Mouse (Mus musculus) forebrain, embryonic 10.5 days (tissue): ENCODE measurements at regions not wholly inside any gene's neighbourhood (a gene's known extent, or its start where the extent isn't known, plus 50 kb on each side); places are given as distances from the start of the nearest gene placed in this dataset.

Experiments
- DNase-seq: peaks from one replicate; pipeline ENCODE4 v3.0.0-alpha.2; 2017; ENCODE audit warnings: low spot score; ENCODE audit errors: extremely low spot score
- H3K27ac ChIP-seq: fragments of 300-500 bp; sonication (generic); 2 replicates; pipeline ENCODE4 v1.5.1; 2016; ENCODE audit warnings: mild to moderate bottlenecking
- H3K27me3 ChIP-seq: fragments of 300-500 bp; sonication (generic); 2 replicates; pipeline ENCODE4 v1.6.1; 2016; ENCODE audit warnings: mild to moderate bottlenecking; ENCODE audit not compliant: poor library complexity, severe bottlenecking
- H3K36me3 ChIP-seq: fragments of 300-500 bp; sonication (generic); replicated peaks from 2 replicates; pipeline ENCODE4 v1.6.1; 2016; ENCODE audit warnings: mild to moderate bottlenecking, moderate library complexity
- H3K4me1 ChIP-seq: fragments of 300-500 bp; sonication (generic); 2 replicates; pipeline ENCODE4 v1.6.1; 2016
- H3K4me3 ChIP-seq: fragments of 300-500 bp; sonication (generic); 2 replicates; pipeline ENCODE4 v1.5.1; 2016; ENCODE audit warnings: mild to moderate bottlenecking, moderate library complexity
- H3K9me3 ChIP-seq: fragments of 300-500 bp; sonication (generic); 2 replicates; pipeline ENCODE4 v1.6.1; 2016; ENCODE audit warnings: mild to moderate bottlenecking, moderate library complexity
- WGBS: fragments of 180-500 bp; shearing (Covaris S2); methylation state at CpG from one replicate; pipeline ENCODE4 v1.1.7; 2016; 5-methylcytosine and 5-hydroxymethylcytosine counted together

- Histone ChIP-seq H3K9me3 (no peaks in the 10 kb centered on the region), H3K4me3 (no peak overlapping the region), H3K27me3 (no peaks in the 10 kb centered on the region), H3K27ac (no peak overlapping the region), H3K4me1 (no peaks in the 10 kb centered on the region), H3K36me3 (no peaks in the 10 kb centered on the region)
- WGBS, result 77% methylated on average over 1 of the region's 1 CpGs
- no peak for DNase-seq
These were observed 172.5 kb upstream of the Mctp2 start for GRCm38 (mm10) chr7:72478936-72479335.

DNA sequence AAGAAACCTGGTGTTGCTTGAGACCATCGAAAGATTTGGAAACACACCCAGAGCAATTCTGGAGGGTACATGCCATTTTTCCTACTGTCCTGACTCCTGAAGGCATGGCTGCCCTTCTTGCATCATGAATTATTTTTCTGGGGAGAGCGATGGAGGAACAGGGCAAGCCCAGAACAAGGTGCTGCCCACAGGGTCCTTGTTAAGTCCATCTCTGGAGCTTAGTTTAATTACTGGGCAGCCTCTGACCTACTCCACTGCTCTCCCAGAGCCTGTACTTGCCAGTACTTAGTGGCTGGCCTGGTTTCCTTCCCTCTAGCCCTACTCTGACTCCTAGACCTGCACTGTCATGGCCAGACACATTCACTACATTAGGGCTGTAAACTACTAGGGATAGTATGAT lies 174.9 kb upstream of the Mctp2 start:
- Histone ChIP-seq H3K27me3 (no peaks in the 10 kb centered on the region), H3K36me3 (no peaks in the 10 kb centered on the region), H3K9me3 (no peaks in the 10 kb centered on the region), H3K27ac (no peak overlapping the region), H3K4me3 (no peak overlapping the region), H3K4me1 (no peaks in the 10 kb centered on the region)
- DNase-seq, result no peak
- WGBS, result 90% methylated on average over 2 of the region's 2 CpGs

DNA sequence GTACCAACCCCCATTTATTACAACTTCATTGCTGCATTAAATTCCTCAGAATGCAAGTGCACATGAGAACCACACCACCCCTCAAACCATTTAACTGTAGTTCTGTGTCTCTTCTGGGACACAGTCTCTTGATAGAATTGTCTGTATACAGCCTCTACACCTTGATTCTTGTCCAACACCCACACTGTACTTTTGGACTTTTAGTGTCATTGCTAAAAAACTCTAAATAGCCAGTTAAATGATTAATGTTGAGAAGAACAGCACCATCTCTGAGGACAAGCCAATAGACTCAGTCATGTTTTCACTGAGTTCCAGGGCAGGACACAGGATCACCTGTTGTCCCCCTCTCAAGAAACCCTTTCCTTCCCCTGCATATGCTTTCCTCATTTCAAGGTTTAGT lies 183.8 kb upstream of the Mctp2 start:
- H3K27me3 ChIP-seq, result no peaks in the 10 kb centered on the region
- DNase-seq, result no peak
- H3K36me3 ChIP-seq, result no peaks in the 10 kb centered on the region
- H3K9me3 ChIP-seq, result no peaks in the 10 kb centered on the region
- H3K4me3 ChIP-seq, result no peak overlapping the region
- H3K4me1 ChIP-seq, result no peaks in the 10 kb centered on the region
- H3K27ac ChIP-seq, result no peak overlapping the region

GRCm38 (mm10) chr7:72493292-72493691 lies 186.9 kb upstream of the Mctp2 start:
- no peaks in the 10 kb centered on the region for H3K4me1 ChIP-seq
- no peak overlapping the region for H3K4me3 ChIP-seq
- H3K27ac ChIP-seq, result no peak overlapping the region
- H3K36me3 ChIP-seq, result no peaks in the 10 kb centered on the region
- H3K27me3 ChIP-seq, result no peaks in the 10 kb centered on the region
- H3K9me3 ChIP-seq, result no peaks in the 10 kb centered on the region
- DNase-seq, result no peak

DNA sequence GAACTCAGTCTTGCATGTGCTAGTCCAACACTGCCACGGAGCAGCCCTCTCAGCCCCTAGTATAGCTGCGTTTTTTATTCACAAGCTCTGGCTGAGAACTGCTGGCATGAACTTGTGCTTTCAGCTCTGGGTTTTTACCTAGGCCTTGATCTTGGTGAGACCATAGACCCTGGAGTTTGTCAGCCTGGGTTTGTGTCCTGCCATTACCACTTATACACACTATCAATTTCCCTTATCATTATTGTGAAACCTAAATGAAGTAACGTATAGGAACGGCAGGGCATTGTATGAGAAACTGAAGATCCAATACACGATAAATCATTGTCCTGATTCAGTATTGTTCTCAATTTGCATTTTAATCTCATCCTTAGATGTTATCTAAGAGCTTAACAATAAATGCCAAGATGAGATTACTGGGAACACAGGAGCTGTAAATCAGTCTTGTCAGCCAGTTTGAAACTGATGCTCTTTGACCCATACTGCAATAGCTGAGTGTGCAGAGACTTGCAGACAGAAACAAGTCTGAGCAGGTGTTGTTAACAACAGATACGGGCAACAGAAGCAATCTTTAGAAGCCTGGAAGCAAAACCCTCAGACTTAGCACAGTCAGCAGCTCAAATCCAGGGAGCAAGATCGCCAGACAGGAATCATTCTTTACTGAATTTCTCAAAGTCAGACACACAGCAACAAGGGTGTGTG lies 190.7 kb upstream of the Mctp2 start:
- 76% methylated on average over 7 of the region's 7 CpGs for WGBS
- no peaks in the 10 kb centered on the region for H3K27me3 ChIP-seq
- no peak overlapping the region for H3K4me3 ChIP-seq
- no peaks in the 10 kb centered on the region for H3K9me3 ChIP-seq
- DNase-seq, result no peak
- H3K4me1 ChIP-seq, result peaks cover 9% of the 10 kb centered on the region
- no peak overlapping the region for H3K27ac ChIP-seq
- H3K36me3 ChIP-seq, result no peaks in the 10 kb centered on the region

GRCm38 (mm10) chr7:72498562-72499230 lies 192.3 kb upstream of the Mctp2 start:
- no peak for DNase-seq
- 87% methylated on average over 4 of the region's 4 CpGs for WGBS
- Histone ChIP-seq H3K9me3 (no peaks in the 10 kb centered on the region), H3K4me1 (peaks cover 9% of the 10 kb centered on the region), H3K27me3 (no peaks in the 10 kb centered on the region), H3K4me3 (no peak overlapping the region), H3K36me3 (no peaks in the 10 kb centered on the region), H3K27ac (no peak overlapping the region)

DNA sequence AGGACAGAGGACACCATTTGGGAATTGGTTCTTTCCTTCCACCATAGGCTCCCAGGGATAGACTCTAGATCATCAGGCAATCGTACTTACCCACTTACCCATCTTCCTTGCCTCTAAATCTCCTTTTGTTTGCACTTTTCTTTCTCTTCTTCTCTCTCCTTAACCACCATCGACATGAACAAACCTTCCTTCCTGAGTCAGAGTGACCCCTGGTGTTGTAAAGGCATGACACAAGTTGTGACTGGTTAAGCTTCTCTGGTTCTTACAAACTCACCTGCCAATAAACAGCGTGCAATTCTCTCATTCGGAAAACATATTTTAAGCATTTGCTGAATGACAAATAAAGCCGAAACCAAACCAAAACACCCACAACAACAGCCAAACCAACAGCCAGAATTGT lies 193.4 kb upstream of the Mctp2 start:
- H3K9me3 ChIP-seq, result no peaks in the 10 kb centered on the region

DNA sequence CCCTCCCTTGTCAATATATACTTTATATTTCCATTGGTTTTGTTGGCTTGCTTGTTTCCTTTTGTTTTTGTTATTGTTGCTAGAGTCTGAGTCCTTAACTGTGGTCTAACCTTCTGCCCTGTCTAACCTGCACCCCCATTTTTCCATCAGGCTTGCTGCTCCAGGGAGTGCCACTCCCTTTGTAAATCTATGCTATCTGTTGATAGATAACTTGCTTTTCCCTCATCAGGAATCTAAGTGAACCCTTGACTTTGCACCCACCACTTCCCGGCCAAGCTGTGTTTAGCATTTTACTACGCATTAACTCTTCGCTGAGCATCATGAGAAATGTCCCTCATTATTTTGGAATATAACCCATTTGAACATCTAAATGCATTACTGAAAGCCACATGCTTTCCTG lies 193.8 kb upstream of the Mctp2 start:
- Histone ChIP-seq H3K27me3 (no peaks in the 10 kb centered on the region), H3K4me3 (no peak overlapping the region), H3K9me3 (no peaks in the 10 kb centered on the region), H3K36me3 (no peaks in the 10 kb centered on the region), H3K27ac (no peak overlapping the region), H3K4me1 (peaks cover 12% of the 10 kb centered on the region)
- 92% methylated on average over 3 of the region's 3 CpGs for WGBS
- no peak for DNase-seq

More for the DNA sequence above, 193.4 kb upstream of the Mctp2 start:
- Histone ChIP-seq H3K4me1 (peaks cover 12% of the 10 kb centered on the region), H3K27ac (no peak overlapping the region), H3K27me3 (no peaks in the 10 kb centered on the region), H3K36me3 (no peaks in the 10 kb centered on the region), H3K4me3 (no peak overlapping the region)
- WGBS, result 79% methylated on average over 5 of the region's 5 CpGs
- no peak for DNase-seq

GRCm38 (mm10) chr7:72500996-72501395 lies 194.6 kb upstream of the Mctp2 start:
- DNase-seq, result no peak
- H3K27me3 ChIP-seq, result no peaks in the 10 kb centered on the region
- H3K4me1 ChIP-seq, result peaks cover 12% of the 10 kb centered on the region
- no peaks in the 10 kb centered on the region for H3K9me3 ChIP-seq
- no peaks in the 10 kb centered on the region for H3K36me3 ChIP-seq
- H3K4me3 ChIP-seq, result no peak overlapping the region
- H3K27ac ChIP-seq, result no peak overlapping the region
- 50% methylated on average over 6 of the region's 6 CpGs for WGBS

- Histone ChIP-seq H3K4me1 (peaks cover 12% of the 10 kb centered on the region), H3K9me3 (no peaks in the 10 kb centered on the region), H3K27me3 (no peaks in the 10 kb centered on the region), H3K4me3 (no peak overlapping the region), H3K36me3 (no peaks in the 10 kb centered on the region), H3K27ac (no peak overlapping the region)
- no peak for DNase-seq
- WGBS, result 97% methylated on average over 3 of the region's 3 CpGs
These were observed 195.0 kb upstream of the Mctp2 start for GRCm38 (mm10) chr7:72501431-72501830.

DNA sequence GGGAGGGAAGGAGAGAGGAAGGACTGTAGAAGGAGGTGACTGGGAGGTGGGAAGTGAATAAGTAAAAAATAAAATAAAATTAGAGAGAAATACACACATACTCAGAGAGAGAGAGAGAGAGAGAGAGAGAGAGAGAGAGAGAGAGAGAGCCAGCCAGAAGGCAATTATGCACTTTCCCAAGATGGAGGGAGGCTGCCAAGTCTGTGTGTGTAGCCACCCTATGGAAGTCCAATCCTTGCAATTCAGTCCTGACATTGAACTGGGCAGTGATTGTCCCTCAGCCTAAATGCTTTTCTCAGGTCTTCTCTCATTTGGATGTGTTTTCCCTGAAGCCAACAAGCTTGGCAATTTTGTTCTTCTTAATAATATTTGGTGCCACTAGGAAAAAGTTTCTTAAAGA lies 197.3 kb upstream of the Mctp2 start:
- no peak for DNase-seq
- H3K27ac ChIP-seq, result no peak overlapping the region
- H3K4me1 ChIP-seq, result peaks cover 21% of the 10 kb centered on the region
- H3K36me3 ChIP-seq, result no peaks in the 10 kb centered on the region
- no peaks in the 10 kb centered on the region for H3K9me3 ChIP-seq
- H3K27me3 ChIP-seq, result no peaks in the 10 kb centered on the region
- no peak overlapping the region for H3K4me3 ChIP-seq

- no peak overlapping the region for H3K27ac ChIP-seq
- H3K27me3 ChIP-seq, result no peaks in the 10 kb centered on the region
- no peaks in the 10 kb centered on the region for H3K36me3 ChIP-seq
- no peak overlapping the region for H3K4me3 ChIP-seq
- H3K9me3 ChIP-seq, result no peaks in the 10 kb centered on the region
- DNase-seq, result no peak
- peaks cover 21% of the 10 kb centered on the region for H3K4me1 ChIP-seq
- 79% methylated on average over 4 of the region's 4 CpGs for WGBS
These were observed 197.9 kb upstream of the Mctp2 start for GRCm38 (mm10) chr7:72504268-72504667.

GRCm38 (mm10) chr7:72505732-72506460 lies 199.5 kb upstream of the Mctp2 start:
- Histone ChIP-seq H3K27ac (no peak overlapping the region), H3K4me1 (peaks cover 19% of the 10 kb centered on the region), H3K9me3 (no peaks in the 10 kb centered on the region), H3K36me3 (no peaks in the 10 kb centered on the region), H3K27me3 (no peaks in the 10 kb centered on the region), H3K4me3 (no peak overlapping the region)
- 91% methylated on average over 8 of the region's 8 CpGs for WGBS
- DNase-seq, result no peak
